Mouse (Mus musculus): ENCODE data around the gene Dedd2. TPM values are rescaled to one million over a fixed set of nuclear protein-coding genes. Genes with fewer than 3 reads are reported as not detected.

The Dedd2 gene
- total and polyA plus RNA-seq, 3 experiments = 25.2 to 36.6 TPM; not detected in 1

- Histone ChIP-seq H3K27ac (ENCODE audit: control insufficient read depth, low read depth, low read length) (no peak overlapping the region), H3K36me3 (ENCODE audit: control insufficient read depth in 1 of 2, insufficient read depth in 2 of 2, low read length in 2 of 2) (peaks cover 0 to 2% of the 10 kb centered on the region in 2 experiments; a peak in 3 of 4 replicates), H3K9me3 (replicated peaks; ENCODE audit: insufficient read depth, low read length) (no peaks in the 10 kb centered on the region), H3K4me3 (ENCODE audit: control insufficient read depth in 1 of 2, insufficient read depth in 1 of 2, low read depth in 2 of 2, low read length in 2 of 2) (peak overlapping the region in 1 of 2 experiments; percentile 55; a peak in 1 of 4 replicates), H3K27me3 (ENCODE audit: control insufficient read depth in 1 of 2, insufficient read depth in 2 of 2, low read length in 2 of 2) (no peaks in the 10 kb centered on the region), H3K4me1 (ENCODE audit: control insufficient read depth in 1 of 2, insufficient read depth in 2 of 2, low read length in 2 of 2) (peaks cover 0 to 7% of the 10 kb centered on the region in 2 experiments; a peak in 3 of 4 replicates), H3K9ac (ENCODE audit: control insufficient read depth, low read depth, low read length, poor library complexity, severe bottlenecking) (peak overlapping the region; percentile 88), H3K79me2 (ENCODE audit: control insufficient read depth, insufficient read depth, low read length, poor library complexity) (peaks cover 32% of the 10 kb centered on the region)
- no peak for TF ChIP-seq CHD1 (IDR thresholded peaks at IDR 0.05; ENCODE audit: low read depth, low read length)
- TF ChIP-seq SIN3A (IDR thresholded peaks at IDR 0.05; ENCODE audit: low read length) = no peak
- TF ChIP-seq HCFC1 (IDR thresholded peaks at IDR 0.05; ENCODE audit: low read depth, low read length) = no peak
- TF ChIP-seq BHLHE40 (IDR thresholded peaks at IDR 0.05; ENCODE audit: borderline replicate concordance, low read depth, low read length) = no peak
- TF ChIP-seq MXI1 (IDR thresholded peaks at IDR 0.05; ENCODE audit: low read depth, low read length) = no peak
- no peak for TF ChIP-seq MAX (IDR thresholded peaks at IDR 0.05; ENCODE audit: low read length)
- no peak for TF ChIP-seq ZNF384 (IDR thresholded peaks at IDR 0.05; ENCODE audit: low read depth, low read length)
- TF ChIP-seq GATA1 (IDR thresholded peaks at IDR 0.05; ENCODE audit: low read depth, low read length) = no peak
- TF ChIP-seq ETS1 (IDR thresholded peaks at IDR 0.05; ENCODE audit: low read depth, low read length) = no peak
- TF ChIP-seq KAT2A (conservative IDR thresholded peaks at IDR 0.05; ENCODE audit: low read depth, low read length) = no peak
- TF ChIP-seq USF2 (IDR thresholded peaks at IDR 0.05; ENCODE audit: borderline replicate concordance in 1 of 2, insufficient read depth in 1 of 2, low read depth in 1 of 2, low read length in 2 of 2) = no peak
- no peak for TF ChIP-seq JUND (IDR thresholded peaks at IDR 0.05; ENCODE audit: low read depth, low read length)
- TF ChIP-seq NELFE (IDR thresholded peaks at IDR 0.05; ENCODE audit: low read depth, low read length) = no peak
- DNase-seq (ENCODE audit: low read depth, low spot score) = no peak
Measured at GRCm38 (mm10) chr7:25248018-25248647, 27.7 kb upstream of the Dedd2 start.

- H3K36me3 ChIP-seq (ENCODE audit: control insufficient read depth in 1 of 2, insufficient read depth in 2 of 2, low read length in 2 of 2) = peaks cover 0 to 2% of the 10 kb centered on the region in 2 experiments; a peak in 3 of 4 replicates
- no peaks in the 10 kb centered on the region for H3K27me3 ChIP-seq (ENCODE audit: control insufficient read depth in 1 of 2, insufficient read depth in 2 of 2, low read length in 2 of 2)
- H3K4me3 ChIP-seq (ENCODE audit: control insufficient read depth in 1 of 2, insufficient read depth in 1 of 2, low read depth in 2 of 2, low read length in 2 of 2) = no peak overlapping the region
- H3K9me3 ChIP-seq (replicated peaks; ENCODE audit: insufficient read depth, low read length) = no peaks in the 10 kb centered on the region
- TF ChIP-seq TBP (IDR thresholded peaks at IDR 0.05; ENCODE audit: low read depth, low read length) (no peak), MXI1 (IDR thresholded peaks at IDR 0.05; ENCODE audit: low read depth, low read length) (no peak), EP300 (IDR thresholded peaks at IDR 0.05; ENCODE audit: low read depth in 1 of 2, low read length in 2 of 2) (no peak), CTCF (IDR thresholded peaks at IDR 0.05 in 2 of 3, conservative IDR thresholded peaks at IDR 0.05 in 1 of 3; ENCODE audit: control insufficient read depth in 1 of 3, insufficient read depth in 1 of 3, low read depth in 2 of 3, low read length in 3 of 3, poor library complexity in 1 of 3, severe bottlenecking in 1 of 3) (no peak), SIN3A (IDR thresholded peaks at IDR 0.05; ENCODE audit: low read length) (no peak), MAZ (IDR thresholded peaks at IDR 0.05; ENCODE audit: low read depth, low read length) (no peak), GATA1 (IDR thresholded peaks at IDR 0.05; ENCODE audit: low read depth, low read length) (no peak), POLR2AphosphoS2 (IDR thresholded peaks at IDR 0.05; ENCODE audit: low read length) (no peak), POLR2A (IDR thresholded peaks at IDR 0.05; ENCODE audit: control insufficient read depth in 1 of 2, insufficient read depth in 1 of 2, low read depth in 1 of 2, low read length in 2 of 2, poor library complexity in 1 of 2) (no peak), USF1 (IDR thresholded peaks at IDR 0.05; ENCODE audit: low read depth, low read length) (no peak), E2F4 (IDR thresholded peaks at IDR 0.05; ENCODE audit: borderline replicate concordance, low read depth, low read length) (no peak), BHLHE40 (IDR thresholded peaks at IDR 0.05; ENCODE audit: borderline replicate concordance, low read depth, low read length) (no peak), TAL1 (IDR thresholded peaks at IDR 0.05; ENCODE audit: low read length) (no peak), JUND (IDR thresholded peaks at IDR 0.05; ENCODE audit: low read depth, low read length) (no peak), CHD2 (IDR thresholded peaks at IDR 0.05; ENCODE audit: low read length) (no peak), SMC3 (IDR thresholded peaks at IDR 0.05; ENCODE audit: low read depth, low read length) (no peak), ETS1 (IDR thresholded peaks at IDR 0.05; ENCODE audit: low read depth, low read length) (no peak), TCF12 (IDR thresholded peaks at IDR 0.05; ENCODE audit: low read depth, low read length) (no peak)
- DNase-seq (ENCODE audit: low read depth, low spot score) = no peak
- H3K27ac ChIP-seq (ENCODE audit: control insufficient read depth, low read depth, low read length) = no peak overlapping the region
- H3K79me2 ChIP-seq (ENCODE audit: control insufficient read depth, insufficient read depth, low read length, poor library complexity) = peaks cover 32% of the 10 kb centered on the region
- no peak overlapping the region for H3K9ac ChIP-seq (ENCODE audit: control insufficient read depth, low read depth, low read length, poor library complexity, severe bottlenecking)
- peaks cover 0 to 7% of the 10 kb centered on the region in 2 experiments; a peak in 3 of 4 replicates for H3K4me1 ChIP-seq (ENCODE audit: control insufficient read depth in 1 of 2, insufficient read depth in 2 of 2, low read length in 2 of 2)
Measured at GRCm38 (mm10) chr7:25247498-25247897, 27.1 kb upstream of the Dedd2 start.
